Mouse (Mus musculus): Measurements from ENCODE around the gene Card9.

Gene Card9

DNA sequence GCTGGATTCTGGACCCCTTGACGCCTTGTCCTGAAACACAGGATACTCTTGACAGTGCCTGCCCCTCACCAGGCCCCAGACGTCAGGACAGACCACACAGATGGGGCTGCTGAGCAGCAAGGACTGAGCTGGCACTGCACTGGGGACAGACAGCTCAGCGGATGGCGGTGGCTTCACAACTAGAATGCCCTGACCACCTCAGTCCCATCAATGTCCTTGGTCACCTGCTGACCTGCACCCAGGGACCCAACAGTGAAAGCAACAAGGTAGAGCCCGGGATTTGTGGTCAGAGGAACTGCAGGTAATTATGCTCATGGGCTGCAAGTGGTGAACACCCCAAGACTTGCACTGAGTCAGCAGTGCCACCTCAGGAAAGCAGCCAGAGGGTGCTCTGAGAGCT lies 2.3 kb upstream of the Card9 start:
- DNase-seq (ENCODE audit: low spot score): no peak

DNA sequence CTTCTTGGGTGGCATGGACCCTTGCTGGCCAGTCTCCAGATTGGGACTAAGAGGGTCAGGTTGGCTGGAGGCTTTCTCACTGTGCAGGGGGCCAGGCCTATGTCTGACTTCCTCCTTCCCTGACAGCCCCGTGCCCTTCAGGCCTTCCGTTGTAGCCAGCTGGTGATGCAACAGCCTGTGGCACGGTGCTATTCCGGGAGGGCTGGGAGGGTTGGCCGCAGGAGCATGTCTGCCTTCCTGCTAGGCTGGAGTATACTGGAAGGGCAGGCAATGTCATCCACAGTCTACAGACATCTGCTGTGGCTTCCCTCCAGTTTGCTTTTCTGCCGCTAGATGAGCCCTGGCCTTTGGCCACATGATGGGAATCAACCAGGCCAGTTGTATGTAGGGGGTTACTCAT lies 735 bp downstream of the Card9 start:
- DNase-seq (ENCODE audit: low spot score): no peak

DNA sequence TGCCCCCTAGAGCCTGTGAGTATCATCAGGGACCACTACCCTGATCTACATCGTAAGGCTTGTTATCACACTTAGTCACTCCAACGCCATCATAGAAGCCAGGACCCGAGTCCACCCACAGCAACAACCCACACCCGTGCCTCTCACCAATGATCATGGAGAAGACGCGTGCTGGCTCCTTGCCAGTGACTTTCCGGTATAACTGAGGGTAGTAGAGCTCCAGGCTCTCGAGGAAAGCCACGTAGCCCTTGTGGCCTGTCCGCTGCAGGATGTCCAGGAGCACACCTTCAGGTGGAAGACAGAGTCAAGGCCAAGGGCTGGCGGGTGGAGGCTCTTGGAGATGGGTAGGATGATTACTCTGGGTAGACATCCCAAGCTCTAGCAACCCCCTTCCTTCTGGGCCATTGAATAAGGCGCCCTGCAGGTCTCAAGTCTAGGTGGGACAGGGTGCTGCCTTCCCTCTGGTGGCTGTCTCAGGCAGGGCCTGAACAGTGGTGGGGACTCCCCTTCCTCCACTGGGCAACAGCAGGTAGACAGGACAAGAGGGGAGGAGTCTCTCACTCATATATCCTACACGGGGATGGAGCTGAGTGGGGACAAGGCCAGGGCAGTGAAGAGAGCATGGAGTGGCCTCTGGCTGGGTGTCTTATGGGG lies 1.9 kb downstream of the Card9 start:
- DNase-seq (ENCODE audit: low spot score): no peak

DNA sequence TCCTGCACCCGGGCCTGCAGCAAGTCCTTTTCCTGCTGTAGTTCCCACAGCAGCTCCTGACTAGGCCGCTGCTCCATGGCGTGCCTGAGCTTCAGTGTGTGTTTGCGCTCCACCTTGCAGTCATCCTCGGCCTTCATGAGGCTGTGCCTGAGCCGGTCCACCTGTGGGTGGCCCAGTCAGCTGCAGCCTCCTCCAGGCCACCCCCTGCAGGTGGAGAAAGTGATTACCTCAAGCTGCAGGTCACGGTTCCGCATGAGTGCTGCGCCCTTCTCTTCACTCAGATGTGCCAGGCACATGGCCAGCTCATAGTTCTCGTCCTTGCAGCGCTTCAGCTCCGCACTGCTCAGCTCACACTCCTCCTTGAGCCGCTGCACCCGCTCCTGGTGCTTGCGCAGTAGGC lies 3.2 kb downstream of the Card9 start:
- DNase-seq (ENCODE audit: low spot score): peak; percentile 41

DNA sequence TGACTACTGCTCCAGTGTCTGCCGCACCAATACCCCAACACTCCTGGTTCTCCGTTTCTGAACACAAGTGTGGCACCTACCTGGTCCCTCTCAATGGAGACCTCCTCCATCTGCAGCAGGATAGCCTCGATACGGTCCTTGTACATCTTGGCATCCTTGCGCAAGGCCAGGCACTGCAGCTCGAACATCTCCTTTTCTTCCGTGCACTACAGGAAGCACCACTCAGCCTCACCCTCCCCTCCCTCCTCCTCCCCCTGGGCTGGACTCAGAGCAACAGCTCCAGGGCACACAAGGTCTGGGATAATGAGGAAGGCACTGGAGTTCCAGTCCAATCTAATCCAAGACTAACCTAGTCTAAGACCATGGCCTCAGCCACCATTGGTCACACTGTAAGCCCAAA lies 4.0 kb downstream of the Card9 start:
- DNase-seq (ENCODE audit: low spot score): no peak

DNA sequence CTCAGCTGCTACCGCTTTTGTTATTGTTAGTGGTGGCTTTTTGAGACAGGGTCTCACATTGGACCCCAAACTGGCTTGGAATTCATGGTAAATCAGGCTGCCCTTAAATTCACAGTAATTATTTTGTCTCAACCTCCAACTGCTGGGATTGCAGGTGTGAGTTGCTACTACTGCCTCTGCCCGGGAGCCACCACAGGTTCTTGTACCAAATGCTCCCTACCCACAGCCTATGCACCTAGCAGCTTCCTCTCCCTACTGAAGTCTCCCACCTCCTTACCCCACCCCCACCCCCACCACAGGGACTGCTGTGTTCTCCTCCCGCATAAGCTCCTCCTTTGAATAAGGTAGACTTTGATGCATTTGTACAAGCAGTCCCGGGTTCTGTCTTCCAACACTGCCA lies 4.5 kb downstream of the Card9 start:
- no peak for DNase-seq (ENCODE audit: low spot score)

DNA sequence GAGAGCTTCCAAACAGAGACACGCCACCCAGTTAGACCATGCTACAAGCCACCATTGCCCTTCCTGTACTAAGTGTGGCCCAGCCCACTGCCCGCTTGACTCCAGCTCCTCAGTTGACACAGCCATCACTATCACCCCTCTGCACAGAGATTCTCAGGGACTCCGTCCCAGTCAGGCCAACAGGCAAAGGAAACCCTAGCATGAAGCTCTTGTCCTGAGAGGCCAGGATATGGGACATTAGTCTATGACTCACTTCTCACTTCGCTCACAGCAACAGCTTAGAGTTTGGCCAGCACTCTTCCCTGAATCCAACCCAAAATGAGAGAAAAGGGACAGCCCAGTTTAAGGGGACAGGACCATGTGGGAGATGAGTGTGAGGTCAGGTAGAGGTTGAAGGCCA lies 6.3 kb downstream of the Card9 start:
- no peak for DNase-seq (ENCODE audit: low spot score)

DNA sequence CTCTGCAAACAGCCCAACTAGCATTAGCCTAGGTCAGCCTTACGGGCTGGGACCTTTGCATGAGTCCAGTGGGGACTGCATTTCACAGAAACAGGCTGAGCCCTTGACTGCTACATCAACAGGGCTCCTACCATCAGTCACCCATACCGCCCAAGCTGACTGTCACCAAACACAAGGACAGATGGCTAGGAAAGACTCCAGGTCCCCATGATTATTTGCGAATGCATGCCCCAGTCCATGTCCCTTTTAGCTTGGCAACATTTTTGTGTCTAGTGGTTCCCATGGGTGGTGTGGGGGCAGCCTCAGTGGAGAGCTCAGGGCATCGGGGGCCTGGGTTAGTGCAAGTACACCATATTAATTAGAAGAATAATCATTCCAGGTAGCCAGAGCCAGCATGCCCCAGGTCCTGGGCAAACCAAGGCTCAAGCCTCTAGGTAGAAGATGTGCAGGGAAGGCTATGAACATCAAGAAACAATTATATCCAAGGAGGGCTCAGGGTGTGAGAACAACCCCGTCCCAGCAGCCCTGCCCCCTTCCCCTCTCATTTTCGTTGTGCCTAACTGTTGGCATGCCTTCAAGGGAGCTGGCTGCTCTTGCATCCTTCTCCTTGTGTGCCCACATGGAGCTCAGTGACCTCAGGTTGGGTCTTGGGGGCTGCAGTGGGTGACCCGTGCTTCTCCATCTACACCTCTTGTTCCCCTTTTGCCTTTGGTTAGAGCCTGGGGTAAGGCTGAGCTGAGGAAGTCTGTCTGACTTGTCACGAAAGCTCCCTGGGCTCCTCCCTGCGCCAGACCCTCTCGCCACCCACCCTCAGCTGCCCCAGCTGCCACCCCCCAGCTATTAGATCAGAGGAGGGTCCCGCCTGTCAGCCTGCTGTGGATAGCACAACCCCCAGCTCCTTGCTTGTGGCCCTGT lies 7.4 kb downstream of the Card9 start:
- DNase-seq (ENCODE audit: low spot score): no peak

DNA sequence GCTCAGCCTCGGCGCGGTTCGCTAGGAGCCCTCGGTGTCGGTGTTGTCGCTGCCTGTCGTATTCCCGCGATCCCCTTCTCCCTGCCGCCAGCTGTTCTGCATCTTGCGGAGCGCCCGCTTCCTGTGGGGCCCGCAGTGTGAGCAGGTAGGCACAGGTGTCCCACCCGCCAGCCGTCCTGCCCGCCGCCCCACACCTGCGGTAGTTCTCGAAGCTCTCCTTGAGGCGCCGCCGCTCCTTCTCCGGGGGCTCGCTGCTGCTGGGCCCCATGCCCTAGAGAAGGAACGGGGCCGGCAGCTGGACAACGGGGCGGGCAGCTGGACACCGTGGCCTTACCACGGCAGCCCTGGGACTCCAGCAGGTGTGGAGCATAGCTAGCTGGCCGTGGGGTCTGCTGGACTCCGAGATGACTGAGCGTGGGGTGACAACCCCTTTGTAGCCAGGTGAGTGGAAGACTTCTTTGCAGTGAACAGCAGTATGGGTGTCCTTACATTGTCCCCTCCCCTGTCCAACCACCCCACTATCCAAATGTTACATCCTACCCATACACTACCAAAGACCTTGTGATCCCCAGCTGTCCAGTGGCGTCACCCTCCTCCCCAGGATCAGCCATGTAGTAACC lies 8.3 kb downstream of the Card9 start:
- peak; percentile 44 for DNase-seq (ENCODE audit: low spot score)

DNA sequence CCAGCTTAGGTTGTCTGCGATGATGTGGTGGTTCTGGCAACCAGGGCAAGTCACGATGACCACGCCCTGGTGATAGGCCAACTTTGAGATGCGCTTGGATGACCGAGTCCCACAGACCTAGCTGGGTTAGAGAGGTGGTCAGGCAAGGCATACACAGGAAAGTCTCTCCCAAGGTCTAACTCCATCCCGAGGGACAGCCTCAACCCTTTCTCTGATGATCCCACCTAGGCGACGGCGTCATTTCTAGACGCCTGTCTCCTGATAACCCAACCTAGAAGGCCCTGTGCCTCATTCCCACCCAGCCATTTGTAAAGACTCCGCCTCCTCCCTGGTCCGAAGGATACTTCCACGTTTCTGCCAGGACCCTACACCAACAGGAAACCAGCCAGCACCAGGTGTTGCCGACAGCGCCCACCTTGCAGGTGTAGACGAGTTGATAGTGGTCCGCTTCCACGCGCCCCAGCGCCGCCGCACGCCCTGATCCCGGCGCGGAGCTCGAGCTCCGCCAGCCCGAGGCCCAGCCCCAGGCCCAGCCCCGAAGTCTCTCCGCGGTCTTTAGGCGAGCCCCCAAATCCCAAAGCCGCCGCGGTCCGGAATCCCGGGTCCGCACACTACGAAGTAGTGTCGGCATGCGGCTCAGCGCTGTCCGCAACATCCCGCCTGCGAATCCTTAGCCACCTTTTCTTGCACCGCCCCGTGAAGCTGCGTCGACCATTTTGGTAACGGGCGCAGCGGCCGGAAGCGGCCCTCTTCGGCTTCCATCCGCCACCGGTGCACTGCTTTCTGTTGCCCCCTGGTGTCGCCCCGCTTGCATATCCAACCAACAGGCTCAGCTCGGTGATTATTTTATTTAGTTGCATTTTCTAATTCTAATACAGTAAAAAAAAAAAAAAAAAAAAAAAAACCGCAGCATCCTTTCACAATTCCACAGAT lies 9.1 kb downstream of the Card9 start, which contains the start of gene Dnlz:
Dnlz (minus strand) TSS at position 753 of the 933 bp plus-strand sequence.
- DNase-seq (ENCODE audit: low spot score): peak; percentile 92

DNA sequence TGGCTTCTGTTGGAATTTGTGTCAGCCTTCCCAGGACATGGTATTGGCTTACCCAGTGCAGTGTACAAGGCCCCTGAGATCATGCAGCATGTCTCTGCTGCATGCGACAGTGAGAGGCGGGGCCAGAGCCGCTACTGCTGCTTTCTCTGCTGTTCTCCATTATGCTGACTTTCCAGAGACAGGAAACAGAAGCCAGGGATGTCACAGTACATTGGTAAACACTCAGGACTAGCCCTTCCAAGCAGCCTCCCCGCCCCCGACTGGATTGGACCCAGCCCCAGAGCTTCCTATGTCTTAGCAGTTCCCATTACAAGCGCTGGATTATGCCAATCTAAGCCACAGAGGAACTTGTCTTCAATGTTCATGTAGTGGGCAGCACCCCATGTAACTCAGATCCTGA lies 12.5 kb downstream of the Card9 start:
- DNase-seq (ENCODE audit: low spot score): no peak

DNA sequence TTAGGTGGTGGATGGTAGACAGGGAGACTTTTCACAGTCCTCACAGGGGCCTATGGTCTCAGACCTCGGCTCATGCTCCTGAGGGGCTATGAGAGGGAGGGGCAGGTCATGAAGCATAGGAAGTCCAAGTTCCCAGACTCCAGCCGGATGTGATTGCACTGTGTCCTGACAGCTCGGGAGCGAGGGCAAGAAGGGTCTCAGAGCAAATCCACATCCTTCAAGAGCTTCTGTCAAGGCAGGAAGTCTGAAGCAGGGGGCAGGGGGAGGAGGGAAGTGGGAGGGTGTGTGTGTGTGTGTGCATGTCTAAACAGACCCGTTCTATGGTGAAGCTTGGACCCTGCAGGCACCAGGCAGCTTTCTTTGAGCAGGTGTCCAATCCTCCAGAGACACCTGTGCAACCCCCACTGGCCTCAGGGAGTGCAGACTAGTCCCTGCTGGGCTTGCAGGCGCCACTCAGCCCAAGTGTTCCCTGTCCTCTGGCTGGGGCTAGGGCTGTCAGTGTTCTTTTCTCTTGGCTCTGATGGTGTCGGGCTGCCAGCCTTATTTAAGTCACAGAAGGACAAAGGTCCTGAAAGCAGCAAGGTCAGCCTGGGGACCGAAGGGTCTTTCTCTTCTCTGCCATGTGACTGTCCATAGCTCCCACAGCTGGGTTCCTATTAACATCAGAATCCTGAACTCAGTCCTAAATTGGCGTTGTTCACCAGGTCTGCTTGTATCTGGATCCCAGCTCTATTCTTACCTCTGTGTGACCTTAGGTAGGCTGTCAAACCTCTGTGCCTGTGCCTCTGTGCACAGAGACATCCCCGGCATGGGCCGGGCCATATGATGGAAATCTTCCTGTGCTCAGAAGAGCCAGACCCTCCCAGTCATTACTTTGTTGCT lies 17.9 kb downstream of the Card9 start:
- no peak for DNase-seq (ENCODE audit: low spot score)

DNA sequence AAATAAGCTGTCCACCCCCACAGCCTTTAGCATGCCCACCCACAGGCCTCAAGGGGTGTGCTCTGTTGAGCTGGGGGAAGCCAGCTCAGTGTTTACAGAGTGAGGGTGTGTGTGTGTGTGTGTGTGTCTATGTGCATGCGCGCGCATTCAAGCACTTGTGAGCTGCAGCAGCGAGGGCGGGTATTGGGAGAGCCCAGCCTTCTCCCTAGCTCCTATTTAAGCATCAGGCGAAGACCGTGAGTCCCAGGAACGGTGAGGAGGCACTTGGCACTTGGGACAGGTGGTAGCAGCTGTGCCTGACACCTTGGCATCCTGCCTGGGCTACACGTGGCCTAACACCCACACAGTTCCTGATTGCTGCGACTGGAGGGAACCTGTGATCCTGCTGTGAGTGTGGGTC lies 18.7 kb downstream of the Card9 start:
- DNase-seq (ENCODE audit: low spot score): peak; percentile 30

DNA sequence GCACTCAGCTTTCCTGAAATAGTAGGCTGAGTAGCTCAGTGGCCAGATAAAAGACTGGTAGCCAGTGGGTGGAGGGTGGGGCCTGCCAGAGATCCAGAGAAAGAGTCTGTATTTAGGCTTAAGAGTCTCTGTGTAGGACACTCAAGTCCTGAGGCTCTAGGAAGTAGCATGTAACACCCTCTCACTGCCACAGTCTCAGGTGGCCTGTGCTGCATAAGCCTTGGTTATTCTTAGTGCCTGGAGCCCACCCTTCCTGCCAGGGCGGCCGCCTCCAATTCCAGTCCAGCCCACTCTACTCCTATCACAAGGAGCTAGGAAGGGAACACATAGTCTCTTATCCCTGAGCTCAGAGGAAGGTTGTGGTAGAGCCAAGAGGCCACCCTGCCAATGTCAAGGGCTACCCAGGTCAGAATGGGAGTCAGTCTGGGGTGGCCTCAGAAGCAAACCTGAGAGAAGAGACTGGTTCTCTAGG lies 19.2 kb downstream of the Card9 start:
- DNase-seq (ENCODE audit: low spot score): no peak

DNA sequence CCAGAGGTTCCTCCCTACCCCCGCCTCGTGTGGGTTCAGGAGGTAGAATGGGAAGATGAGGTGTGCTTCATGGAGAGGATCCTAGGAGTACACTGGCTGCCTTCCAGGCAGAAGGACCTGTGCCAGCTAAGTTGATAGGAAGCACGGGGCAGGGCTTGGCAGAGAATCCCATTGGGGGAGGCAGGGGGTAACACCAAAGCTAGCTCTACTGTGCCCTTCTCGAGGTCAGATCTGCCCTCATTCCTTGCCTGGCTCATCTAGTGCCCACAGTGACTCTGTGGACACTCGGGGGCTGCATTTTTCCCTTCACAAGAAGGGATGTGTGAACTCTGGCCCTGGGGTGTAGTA lies 21.5 kb downstream of the Card9 start:
- peak; percentile 73 for DNase-seq (ENCODE audit: low spot score)

DNA sequence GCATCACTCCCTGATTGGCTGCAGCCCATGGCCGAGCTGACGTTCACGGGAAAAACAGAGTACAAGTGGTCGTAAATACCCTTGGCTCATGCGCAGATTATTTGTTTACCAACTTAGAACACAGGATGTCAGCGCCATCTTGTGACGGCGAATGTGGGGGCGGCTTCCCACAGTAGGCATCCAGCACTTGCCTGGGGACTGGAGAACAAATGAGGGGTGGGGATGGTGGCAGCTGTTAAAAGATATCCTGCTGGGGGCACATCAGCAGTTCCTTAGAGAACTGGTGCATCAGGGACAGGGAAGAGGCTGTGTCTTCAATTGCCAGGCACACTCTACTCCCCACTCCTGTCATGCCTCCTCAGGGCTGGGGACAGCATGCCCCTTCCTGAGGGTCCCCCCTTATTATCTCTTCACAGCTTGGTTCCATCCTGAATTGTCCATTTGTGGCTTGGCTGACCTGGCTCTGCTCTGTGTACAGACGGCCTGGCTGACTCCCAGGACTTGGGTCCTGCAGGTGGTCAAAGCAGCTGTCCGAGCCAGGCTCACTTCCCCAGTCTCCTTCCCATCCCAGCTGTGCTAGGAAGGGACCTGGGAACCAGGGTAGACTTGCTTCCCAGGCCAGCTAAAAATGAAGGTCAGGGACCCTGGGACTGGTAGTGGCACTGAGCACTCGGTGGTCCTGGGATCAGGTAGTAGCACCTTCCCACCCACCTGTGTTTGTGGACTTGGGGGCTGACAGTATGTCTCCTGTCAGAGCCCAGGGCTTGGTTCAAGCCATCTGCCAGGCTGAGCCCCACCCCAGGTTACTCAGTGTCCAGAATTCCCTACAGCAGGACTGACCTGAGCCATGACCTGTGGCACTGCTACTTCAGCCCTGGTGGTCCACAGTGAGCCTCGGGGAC lies 22.2 kb downstream of the Card9 start:
- DNase-seq (ENCODE audit: low spot score): no peak

DNA sequence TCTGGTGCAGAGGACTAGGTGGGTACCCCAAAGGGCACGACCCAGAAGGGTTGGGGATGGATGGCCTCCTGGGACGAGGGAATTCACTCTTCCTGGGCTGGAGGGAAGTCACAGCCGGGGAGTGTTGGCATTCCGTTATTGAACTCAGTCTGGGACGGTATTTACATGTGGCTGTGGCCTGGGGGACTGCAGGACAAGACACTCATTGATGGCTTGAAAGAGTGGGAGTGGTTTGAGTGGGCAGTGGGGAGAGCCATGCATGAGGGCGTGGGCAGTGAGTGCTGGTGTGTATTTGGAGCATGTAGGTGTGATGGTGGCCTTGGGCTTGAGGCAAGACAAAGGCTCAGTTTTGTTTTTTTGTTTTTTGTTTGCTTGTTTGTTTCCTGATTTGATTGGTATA lies 30.0 kb downstream of the Card9 start:
- no peak for DNase-seq (ENCODE audit: low spot score)

DNA sequence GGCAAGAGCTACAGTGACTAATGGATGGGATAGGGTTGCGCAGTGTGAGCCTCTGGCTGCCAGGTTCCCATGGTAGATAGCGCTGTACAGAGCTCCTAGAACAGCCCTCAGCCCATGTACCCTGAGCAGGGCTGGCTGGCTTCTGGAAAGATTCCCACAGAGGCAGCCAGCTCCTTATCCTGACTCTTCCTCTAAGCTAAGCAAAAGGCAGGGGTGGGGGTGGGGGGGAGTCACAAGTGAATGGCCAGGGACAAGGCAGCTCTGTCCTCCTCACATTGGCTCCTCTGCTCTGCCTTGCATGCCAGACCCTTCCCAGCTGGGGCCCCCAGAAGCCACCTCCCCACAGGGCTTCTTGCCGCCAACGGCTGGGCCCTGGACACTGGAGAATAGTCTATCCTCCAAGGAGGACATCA lies 30.7 kb downstream of the Card9 start:
- no peak for DNase-seq (ENCODE audit: low spot score)

DNA sequence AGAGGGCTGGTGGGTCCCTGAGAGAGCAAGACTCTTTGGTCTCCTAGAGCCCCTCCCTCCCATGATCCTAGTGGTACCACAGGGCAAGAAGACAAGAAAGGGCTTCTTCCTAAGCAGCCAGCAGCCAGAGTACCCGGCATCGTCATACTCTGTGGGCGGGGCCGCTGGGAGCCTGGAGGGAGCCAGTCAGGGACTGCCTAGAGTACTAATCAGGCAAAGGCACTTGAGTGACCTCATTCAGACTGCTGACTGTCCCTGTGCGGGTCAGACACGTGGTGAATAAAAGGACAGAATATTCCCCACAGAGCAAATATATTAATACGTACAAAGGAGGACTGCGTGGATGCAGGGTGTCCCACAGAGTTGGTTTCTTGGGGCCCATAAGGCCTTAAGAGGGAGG lies 31.3 kb downstream of the Card9 start:
- DNase-seq (ENCODE audit: low spot score): no peak

DNA sequence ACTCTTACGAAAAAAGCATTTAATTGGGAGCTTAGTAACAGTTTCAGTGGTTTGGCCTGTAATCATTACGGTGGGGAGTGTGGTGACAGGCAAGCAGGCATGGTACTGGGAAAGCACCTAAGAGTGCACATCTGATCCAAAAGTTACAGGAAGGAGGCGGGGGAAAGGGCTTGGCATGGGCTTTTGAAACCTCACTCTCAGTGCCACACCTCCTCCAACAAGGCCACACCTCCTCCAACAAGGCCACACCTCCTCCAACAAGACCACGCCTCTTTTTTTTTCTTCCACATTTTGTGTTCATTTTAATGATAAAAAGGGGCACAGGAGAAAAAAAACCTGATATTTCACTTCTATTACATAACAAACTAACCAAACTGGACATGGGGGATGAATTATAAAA lies 32.9 kb downstream of the Card9 start:
- no peak for DNase-seq (ENCODE audit: low spot score)
